Mouse (Mus musculus) kidney, adult 2 months (tissue): ENCODE data around the gene Tgoln1.

Experiments used
- CTCF ChIP-seq: fragments of 200-500 bp; conservative IDR thresholded peaks from 2 replicates; pipeline ENCODE4 v1.5.1; 2011; ENCODE audit warnings: low read depth, mild to moderate bottlenecking, control low read depth, low read length, moderate library complexity, mixed read lengths; ENCODE audit not compliant: insufficient read depth, insufficient read length
- POLR2A ChIP-seq: fragments of 200-500 bp; IDR thresholded peaks from one replicate; pipeline ENCODE4 v1.6.1; 2011; ENCODE audit warnings: low read depth, low read length, control low read depth

- no peak for TF ChIP-seq POLR2A
- no peak for TF ChIP-seq CTCF
These were observed 6.1 kb upstream of the Tgoln1 start for GRCm38 (mm10) chr6:72622917-72623316.
